Mouse (Mus musculus) ZHBTc4 (cell line): ENCODE data around the gene Msi1.

ENCODE experiments used
- DNase-seq: peaks from one replicate; pipeline ENCODE4 v3.0.0-alpha.2; 2011; ENCODE audit warnings: low read depth, low spot score

Gene Msi1

DNA sequence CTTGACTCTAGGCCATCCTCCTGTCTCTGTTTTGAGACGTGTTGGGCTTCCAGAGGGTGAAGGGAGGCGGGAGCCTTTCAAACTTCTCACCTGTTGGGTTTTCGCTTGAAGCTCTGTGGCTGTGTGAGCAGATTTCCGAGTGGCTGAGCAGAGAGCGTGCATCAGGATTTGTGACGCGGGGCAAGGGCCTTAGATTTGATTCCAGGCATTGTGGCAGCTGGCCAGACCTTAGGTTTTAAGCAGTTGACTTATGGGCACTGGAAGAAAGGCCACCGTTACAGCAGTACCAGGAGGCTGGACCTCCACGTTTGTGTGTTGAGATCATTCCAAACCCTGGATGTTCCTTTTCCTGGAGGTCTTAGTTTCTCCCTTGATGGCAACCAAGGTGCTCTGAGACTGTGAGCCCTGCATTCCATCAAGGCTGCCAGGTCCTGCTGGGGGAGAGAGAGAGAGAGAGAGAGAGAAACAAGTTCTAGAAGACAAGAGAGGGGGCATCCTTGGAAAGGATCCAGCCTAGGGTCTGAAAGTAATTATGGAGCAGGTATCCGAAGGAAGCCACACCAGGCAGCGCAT, 5.0 kb downstream of the Msi1 start:
- DNase-seq = no peak

DNA sequence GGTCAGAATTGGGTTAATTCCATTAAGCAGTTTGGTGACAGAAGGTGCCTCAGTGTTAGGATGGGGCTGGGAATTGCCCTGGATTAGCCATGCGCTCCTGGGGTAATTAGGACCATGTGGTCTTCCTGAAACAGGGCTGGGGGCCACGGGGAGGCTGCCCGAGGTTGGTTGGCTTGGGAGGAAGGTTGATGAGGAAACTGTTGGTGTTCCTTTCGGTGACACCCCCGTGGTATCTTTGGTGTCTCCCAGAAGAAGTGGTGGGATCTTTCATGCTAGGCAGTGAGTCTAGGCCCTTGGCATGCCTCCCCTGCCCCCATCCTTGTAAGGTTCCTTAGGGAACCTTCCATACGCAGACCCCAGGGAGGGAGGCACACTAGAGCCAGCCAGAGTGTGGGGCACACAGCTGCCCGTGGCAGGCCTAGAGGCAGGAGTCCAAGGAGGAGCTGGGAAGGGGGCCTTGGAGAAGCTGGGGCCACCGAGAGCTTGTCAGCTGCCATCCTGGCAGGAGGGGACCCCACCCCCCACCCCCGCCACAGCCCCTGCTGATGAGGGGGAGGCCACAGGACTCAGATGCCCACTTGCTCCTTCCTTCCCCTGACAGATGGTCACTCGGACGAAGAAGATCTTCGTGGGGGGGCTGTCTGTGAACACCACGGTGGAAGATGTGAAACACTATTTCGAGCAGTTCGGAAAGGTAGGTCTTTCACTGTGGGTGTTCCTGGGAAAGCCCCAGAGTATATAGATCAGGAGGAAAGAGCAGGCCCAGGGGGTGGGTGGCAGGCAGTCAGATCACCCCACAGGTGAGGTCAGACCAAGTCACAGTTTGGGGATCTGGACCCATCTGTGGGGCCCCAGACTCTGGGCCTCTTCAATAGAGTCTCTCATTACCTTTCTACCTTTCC, 5.7 kb downstream of the Msi1 start:
- no peak for DNase-seq

DNA sequence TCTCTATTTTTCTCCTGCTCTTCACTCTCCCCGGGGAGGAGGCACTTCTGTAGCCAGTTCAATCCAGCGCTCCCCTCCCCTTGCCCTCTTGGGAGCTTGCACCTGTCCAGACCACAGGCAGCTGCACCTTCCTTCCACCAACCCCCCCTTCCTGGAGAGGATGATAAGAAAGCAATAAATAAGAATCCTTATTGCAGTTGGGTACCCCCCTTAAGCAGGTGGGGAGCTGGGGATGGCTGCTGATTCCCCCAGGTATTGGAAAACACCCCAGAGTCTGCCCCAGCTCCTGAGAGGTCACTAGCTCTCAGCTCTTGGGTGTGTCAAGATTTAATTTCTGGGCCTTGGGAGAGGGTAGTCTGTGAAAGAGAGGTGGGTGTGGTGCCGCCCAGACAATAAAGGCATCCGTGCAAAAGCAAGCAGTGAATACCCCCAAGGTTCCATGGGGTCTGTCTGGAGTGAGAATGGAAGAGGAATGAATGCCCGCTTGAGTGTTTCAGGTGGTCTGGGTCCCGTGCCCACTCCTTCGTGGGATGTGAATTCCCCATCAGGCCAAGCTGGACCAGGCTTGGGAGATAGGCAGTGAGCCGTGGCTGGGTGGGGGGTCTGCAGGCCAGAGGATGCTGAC, 6.5 kb downstream of the Msi1 start:
- no peak for DNase-seq

DNA sequence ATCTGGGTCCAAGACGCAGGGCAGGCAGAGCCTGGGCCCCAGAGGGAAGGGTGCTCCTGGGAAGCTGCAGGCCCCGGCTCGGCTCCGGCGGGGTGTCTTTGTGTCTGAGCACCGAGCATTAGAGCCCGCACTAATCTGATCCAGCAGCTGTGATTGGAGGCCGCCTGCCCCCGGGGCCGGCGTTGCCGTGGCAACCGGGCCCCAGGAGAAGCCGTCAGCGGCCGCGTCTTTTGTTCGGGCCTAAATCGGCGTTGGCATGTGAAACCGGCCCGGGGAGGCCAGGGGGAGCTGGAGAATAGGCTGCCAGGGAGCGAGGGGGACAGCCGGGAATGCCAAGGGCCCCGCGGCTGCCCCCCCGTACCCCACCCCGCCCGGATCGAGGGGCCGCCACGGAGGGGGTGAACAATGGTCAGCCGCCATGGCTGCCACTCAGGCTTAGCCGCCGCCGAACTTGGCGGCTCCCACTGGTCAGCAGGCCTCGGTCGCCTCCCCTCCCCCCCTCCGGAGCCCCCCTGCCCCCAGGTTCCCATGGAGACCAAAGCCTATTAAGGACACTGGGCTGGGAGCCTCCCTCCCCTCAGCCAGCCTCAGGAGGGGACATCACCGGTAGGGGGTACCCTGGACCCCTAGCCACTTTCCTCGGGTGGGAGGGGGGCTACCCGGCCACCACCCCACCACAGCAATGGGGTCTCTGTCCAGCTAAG, 7.2 kb downstream of the Msi1 start:
- peak; percentile 95 for DNase-seq

DNA sequence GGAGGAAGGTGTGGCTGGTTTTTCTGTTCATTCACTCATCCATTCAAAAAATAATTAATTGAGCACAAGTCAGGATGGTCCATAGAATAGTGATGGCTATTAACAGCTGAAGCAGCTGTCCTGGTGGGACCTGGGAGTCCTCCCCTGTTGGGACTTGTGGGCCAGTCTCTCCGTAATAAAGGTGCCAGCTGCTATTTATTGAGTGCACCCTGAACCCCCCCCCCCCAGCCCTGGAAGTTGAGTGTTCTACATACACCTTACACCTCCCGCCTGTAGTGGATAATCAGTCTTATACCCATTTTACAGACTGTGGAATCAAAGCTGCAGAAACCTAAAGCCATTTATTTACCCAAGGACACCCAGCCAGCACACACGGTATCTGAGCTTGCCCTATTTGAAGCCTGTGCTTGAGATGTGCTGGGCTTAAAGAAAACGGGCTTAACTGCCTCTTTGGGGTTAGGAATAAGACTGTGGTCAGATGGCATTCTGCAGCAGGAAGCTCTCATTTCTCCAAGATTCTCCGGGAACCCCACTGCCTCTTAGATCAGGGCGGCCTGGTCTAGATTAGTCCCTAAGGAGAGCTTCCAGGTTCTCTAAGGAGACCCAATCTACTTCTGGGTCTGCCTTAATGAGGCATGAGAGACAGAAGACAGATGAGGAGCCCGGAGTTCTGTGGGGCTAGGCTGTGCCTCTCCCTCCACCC, 8.0 kb downstream of the Msi1 start:
- DNase-seq = no peak

DNA sequence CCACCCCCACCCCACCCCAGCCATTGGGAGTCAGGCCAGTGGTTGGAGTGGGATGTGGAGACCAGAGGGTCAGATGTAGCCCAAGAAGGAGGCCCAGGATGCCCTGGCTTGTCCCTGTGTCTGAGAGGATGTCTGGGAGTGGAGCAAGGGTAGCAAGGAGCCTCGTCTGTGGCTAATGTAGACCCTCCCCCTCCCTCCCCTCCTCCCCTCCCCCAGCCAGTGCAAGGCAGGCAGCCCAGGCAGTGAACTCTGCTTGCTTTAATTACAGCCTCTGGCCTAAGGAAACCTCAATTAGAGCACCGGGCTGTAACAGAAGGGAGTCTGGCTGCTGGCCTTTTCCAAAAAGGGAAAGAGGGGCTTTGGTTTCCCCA, 8.5 kb downstream of the Msi1 start:
- DNase-seq = no peak

DNA sequence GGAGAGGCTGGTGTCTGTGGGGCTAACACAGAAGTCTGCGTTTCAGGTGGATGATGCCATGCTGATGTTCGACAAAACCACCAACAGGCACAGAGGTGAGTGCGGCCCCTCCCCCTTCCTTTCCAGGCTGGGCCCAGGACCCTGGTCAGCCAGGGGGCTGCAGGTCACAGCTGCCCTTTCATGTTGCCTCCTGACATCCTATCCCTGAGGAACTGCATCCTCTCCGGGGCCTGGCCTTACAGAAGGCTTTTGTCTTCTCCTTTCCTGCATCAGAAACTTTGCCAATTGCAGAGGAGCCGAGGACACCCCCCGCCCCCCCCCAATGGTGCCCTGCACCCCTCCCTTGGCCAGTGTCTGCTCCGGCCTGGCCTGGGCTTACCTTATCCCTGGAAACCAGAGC, 9.3 kb downstream of the Msi1 start:
- no peak for DNase-seq

DNA sequence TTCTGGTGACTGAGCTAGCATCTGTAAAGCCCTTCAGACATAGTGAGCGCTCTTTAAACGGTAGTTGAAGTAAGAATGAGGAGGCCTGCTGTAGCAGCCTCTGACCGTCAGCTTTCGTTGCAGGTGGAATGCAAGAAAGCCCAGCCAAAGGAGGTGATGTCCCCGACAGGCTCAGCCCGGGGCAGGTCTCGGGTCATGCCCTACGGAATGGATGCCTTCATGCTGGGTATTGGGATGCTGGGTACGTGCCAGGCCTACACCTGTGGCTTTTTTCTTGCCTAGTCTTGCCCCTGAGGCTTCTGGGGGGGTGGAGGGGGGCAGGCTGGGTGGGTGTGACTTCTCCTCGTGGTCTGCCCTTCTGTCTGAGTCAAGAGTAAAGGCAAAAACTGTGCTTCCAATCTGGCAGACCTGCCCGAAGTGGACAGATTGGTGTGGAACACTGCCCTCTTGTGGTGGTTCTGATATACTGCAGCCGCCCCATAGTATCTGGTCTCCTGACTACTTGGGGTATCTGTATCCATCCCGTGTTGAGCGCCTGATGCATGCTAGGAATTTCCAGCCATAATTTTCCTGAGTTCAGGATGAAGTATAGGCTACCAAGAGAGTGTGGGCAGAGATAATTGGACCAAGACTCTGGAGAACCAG, 11.9 kb downstream of the Msi1 start:
- DNase-seq = peak; percentile 84

DNA sequence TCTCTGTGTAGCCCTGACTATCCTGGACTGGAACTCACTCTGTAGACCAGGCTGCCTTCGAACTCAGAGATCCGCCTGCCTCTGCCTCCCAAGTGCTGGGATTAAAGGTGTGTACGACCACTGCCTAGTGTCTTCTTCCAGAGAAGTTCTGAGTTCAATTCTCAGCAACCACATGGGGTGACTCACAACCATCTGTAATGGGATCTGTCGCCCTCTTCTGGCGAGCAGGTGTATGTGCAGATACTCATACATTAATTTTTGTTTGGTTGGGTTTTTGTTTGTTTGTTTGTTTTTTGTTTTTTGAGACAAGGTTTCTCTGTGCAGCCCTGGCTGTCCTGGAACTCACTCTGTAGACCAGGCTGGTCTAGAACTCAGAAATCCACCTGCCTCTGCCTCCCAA, 13.3 kb downstream of the Msi1 start:
- DNase-seq = peak; percentile 62

DNA sequence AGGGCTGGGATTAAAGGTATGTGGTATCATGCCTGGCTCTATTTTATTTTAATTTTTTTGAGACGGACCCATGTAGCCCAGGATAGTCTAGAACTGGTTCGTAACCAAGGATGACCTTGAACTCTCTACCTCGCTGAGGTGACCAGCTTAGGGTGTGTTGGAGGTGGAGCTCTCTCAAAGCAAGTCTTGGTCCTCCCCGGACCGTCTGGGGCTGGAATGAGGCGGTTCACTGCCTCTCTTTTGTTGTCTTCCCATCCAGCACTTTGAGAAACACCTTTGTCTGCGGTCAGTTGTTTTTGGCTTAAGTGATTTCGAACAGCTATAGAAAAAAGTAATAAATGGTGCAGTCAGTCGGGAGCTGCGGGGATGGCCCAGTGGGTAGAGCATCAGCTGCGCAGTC, 14.7 kb downstream of the Msi1 start:
- peak; percentile 95 for DNase-seq

DNA sequence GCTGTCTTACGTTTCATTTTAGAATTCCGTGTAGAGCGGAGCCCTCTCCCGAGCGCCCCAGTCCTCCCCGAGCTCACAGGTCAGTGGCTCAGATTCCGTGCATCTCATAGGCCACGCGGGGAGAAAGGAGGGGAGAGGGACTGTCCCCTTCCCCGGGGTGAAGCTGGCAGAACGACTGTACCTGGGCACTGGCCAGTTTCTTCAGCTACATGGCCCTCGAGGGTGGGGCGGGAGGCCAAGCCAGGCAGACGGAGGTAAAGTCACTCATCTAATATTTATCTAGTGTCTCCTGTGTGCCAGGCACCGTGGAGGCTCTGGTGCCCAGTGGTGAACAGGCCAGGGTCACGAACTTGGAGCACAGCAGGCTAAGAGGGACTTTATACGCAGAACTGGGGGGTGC, 17.7 kb downstream of the Msi1 start:
- no peak for DNase-seq

DNA sequence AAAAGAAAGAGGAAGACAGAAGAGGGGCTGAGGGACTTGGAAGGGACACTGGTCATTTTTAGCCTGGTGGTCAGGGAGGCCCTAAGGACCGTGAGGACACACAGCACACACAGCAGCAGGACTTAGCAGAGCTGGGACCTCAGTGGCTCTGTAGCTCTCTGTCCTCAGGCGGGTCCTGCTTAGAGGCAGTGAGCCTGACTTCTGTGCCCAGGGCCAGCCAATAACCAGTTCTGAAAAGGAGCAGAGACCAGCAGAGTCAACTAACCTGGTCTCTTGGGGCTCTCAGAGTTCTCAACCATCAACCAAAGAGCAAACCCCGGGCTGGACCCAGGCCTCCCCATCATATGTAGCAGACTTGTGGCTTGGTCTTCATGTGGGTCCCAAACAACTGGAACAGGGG, 19.8 kb downstream of the Msi1 start:
- DNase-seq = no peak

DNA sequence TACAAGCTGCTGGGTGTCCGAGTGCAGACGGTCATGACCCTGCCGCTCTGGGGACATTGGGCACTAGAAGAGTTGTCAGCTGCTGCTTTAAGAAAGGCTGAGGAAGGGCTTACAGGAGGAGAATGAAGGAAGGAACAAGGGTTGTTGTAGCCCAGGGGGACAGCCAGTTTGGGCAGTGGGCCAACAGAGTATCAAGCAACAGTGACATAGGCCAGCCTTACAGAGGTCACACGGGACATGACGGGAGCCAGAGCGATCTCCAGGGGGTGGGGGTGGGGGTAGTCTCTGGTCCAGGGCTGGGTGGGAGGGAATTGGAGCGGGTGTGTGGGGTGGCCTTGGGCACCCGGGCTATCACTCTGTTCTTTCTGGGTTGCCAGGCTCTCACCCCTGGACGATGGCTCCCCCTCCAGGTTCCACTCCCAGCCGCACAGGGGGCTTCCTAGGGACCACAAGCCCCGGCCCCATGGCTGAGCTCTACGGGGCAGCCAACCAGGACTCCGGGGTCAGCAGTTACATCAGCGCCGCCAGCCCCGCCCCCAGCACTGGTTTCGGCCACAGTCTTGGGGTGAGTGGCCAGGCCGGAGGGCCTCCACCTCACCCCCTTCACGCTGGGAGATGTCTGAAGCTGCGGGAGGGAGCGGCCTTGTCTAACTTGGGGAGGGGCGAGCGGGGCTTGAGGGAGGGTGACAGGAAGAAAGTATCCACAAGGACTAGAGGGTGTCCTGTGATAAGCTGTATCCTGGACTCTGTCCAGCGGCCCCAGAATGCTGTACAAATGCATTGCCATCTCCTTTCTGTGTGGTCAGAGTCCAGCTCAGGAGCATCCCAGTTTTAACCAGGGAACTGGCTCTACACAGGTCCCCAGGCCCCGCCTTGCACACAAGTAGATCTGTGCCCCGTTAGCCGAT, 21.3 kb downstream of the Msi1 start:
- DNase-seq = no peak

DNA sequence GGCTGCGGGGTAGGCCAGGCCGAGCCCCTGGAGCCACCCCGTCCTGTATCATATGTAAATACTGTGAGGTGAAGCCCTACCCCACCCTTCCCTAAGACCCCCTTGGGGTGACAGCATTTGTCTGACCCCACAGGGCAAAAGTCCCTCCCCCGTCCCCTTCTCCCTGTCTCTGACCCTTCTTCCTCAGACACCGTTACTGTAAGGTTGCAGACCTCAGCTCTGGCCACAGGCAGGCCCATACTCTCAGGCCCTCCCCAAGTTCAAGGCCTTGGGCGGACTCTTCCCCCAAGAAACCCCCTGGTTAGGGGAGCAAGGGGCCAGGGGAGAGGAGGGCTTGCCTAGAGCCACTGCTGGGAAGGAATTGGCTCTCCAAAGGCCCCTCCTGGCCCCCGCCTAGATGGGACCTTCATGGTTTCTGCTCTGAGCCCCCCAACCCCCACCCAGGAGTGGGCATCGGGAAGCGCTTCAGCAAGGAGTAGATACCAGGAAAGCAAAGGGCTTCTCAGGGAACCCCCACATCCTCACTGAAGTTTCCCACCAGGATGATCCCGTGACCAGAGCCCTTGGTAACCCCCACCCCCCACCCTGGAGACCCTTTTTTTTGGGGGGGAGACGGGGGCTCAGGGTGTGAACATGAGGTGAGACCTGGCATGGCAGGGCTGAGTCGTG, 25.2 kb downstream of the Msi1 start:
- DNase-seq = no peak

DNA sequence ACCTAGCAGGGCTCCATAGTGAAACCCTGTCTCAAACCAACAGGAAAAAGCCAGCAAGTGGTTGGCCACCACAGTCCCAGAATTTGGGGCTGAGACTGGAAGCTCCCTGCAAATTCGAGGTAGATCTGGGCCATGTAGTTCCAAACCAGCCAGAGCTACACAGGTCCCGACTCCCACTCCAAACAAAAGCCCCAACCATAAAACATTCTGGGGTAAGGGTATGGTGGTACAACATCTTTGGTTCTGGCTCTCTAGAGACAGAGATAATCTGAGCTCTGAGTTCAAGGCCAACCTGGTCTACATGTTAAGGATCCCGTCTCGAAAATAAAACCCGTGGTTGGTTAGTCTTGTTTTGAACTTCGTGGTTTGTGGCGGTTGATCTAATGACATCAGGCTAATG, 26.4 kb downstream of the Msi1 start:
- DNase-seq = no peak

DNA sequence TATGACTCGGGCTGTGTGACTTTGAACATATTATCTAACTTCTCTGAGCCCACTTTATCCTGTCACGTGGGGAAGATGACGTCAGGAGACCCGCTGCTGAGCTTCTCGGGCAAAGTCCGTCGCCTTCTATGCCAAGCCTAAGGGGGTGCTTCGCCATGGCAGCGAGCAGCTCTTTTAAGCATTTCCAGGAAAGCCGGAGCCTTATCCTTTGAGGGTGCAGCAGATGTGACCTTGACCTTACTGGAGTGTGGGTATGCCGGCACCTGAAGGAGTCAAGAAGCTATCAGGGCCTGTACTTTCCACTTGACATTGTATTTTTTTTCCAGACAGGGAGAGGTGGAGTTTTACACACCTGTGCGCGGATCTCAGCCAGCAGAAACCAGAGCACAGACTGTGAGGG, 29.5 kb downstream of the Msi1 start:
- no peak for DNase-seq

DNA sequence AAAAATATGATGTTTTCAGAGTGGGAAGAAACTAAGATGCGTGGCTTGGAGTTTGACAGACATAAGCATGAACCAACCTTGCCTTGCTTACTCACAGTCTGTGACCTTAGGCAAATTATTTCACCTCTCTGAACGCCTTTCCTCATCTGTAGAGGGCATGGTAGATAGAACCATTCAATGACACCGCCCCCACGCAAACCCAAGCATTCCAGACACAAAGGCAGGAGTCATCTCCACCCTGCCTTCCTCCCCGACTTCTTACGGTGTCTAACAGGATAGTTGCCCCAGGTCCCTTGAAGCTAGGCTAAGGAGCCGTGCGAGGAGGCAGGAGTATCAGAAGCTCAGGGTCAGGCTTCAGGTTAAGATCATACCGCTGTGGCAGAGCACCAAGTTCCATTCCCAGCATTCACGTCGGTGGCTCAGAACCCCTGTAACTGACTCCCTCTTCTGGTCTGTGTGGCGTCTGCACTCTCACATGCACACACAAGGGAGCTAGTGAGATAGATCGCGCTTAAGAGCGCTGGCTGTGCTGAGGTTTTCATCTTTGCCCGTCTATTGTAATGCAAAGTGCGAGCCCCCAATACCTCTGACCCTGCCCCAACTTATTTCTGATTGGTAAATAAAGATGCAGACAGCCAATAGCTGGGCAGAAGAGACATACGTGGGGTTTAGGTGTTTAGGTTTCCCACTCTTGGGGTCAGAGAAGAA, 35.2 kb downstream of the Msi1 start:
- DNase-seq = peak; percentile 96

DNA sequence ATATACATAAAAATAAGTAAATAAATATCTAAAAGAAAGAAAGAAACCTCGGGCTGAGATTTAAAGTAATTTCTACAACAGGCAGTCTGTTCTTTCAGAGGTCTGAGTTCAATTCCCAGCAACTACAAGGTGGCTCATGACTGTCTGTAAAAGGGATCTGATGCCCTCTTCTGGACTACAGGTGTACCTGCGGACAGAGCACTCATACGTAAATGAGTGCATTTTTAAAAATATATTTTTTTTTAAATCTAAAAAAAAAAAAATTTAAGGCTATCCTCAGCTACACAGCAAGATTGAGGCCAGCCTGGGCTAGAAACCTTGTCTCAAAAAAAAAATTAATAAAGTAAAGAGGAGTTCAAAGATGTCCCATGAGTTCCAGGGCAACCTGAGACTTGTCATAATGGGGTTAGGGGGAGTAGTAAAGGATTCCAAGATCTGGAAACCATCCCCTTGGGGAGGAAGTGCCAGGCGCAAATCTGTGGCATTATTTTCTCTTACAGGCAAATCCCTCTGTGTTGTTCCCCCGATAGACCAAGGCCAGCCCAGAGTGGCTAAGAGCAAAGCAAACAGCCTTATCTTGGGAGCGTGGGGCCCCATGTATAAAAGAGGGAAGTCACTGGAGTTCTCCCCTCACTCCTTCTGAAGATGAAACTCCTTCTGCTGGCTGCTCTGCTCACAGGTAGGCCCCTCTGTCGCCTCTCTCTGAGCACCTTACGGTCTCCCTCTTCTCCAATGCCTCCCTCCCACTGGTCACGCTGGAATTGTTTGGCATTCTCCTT, 36.4 kb downstream of the Msi1 start, which contains the start of gene Pla2g1b:
Gene Pla2g1b (plus strand): TSS at position 621 of the 779 bp plus-strand sequence.
- peak; percentile 70 for DNase-seq
